Mouse (Mus musculus) thymus, adult 2 months (tissue): ENCODE results near the gene Clcn6.

ENCODE experiments used
- CTCF ChIP-seq: fragments of 200-500 bp; IDR thresholded peaks from 2 replicates; pipeline ENCODE4 v1.5.1; 2012; ENCODE audit warnings: mild to moderate bottlenecking, control low read depth, low read length, moderate library complexity, borderline replicate concordance; ENCODE audit not compliant: control insufficient read depth, poor library complexity, insufficient read depth; ENCODE audit errors: extremely low read depth
- POLR2A ChIP-seq: fragments of 200-500 bp; IDR thresholded peaks from 2 replicates; pipeline ENCODE4 v1.6.1; 2012; ENCODE audit warnings: mild to moderate bottlenecking, low read length, control low read depth, moderate library complexity; ENCODE audit not compliant: control insufficient read depth, poor library complexity, insufficient read depth; ENCODE audit errors: extremely low read depth

GRCm38 (mm10) chr4:148008412-148008811 lies 30.2 kb downstream of the Clcn6 start:
- TF ChIP-seq CTCF: peak; percentile 19; the same call in 1 of the 2 replicates
- TF ChIP-seq POLR2A: no peak
